Mouse (Mus musculus): ENCODE measurements around the gene Carm1.

DNA sequence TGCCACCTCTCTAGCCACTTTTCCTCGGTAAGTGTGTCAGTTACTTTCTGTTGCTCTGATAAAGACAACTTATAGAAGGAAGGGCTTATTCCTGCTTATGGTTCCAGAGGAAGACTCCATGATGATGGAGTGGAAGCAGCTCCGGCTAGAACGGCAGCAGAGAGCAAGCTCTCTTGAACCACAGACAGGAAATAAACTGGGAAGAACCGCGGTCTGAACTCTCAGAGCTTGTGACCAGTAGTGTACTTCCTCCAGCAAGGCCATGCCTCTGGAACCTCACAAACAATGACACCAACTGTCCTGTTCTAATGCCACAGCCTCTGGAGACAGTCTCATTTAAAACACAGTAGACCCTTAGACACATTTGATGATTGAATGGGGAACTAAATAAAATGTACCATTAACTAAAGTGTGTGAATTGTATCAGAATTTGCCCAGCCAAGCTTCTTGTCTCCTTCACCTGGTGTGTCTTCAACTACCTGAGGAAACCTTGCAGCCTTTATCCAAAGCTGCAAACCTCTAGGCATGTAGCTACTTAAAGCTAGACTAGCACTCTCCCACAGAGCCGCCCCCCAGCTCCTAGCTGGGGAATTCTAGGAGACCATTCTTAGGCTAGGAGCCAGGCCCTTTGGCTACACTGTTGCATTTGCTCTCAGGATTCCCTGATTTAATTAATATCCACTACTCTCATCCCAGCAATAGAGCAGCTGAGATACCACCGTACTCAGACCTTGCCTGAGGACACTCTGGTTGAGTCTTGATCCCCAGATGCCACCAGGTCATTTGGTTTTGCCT, 21.4 kb upstream of the Carm1 start:
- TF ChIP-seq CTCF (IDR thresholded peaks at IDR 0.05; ENCODE audit: borderline replicate concordance, control insufficient read depth, extremely low read depth, insufficient read depth, low read length, poor library complexity) (no peak), POLR2A (IDR thresholded peaks at IDR 0.05; ENCODE audit: control insufficient read depth, extremely low read depth, insufficient read depth, low read length, poor library complexity) (no peak)

Measured in thymus, adult 2 months (tissue).